Mouse (Mus musculus): ENCODE measurements at regions not wholly inside any gene's neighbourhood (a gene's known extent, or its start where the extent isn't known, plus 50 kb on each side); places are given as distances from the start of the nearest gene placed in this dataset.

DNA sequence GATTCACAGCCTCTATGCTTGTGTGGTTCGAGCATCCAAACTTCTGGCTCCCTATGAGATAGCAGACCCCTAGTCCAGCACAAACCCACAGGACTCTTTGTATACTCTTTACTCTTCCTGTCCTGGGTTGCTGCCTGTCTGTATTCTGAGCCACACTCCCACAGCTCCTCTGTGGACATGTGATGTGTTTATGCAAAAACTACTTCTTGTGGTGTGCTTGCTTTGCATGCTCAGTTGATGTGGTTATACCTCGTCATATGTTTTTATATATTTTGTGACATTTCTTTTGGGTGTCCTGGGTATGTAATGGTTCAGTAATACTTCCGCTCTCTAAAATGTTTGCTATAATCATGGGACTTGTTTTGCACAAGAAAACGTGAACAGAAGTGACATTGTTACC is 198.3 kb downstream of the 1700064H15Rik start:
- no peak for TF ChIP-seq POLR2A (IDR thresholded peaks at IDR 0.05; ENCODE audit: borderline replicate concordance, insufficient read depth, low read length)
- TF ChIP-seq CTCF (IDR thresholded peaks at IDR 0.05; ENCODE audit: borderline replicate concordance, insufficient read depth, low read depth, low read length) = no peak
